Mouse (Mus musculus) stomach, postnatal 0 days (tissue): ENCODE measurements around the gene Slc7a10. TPM values are rescaled to one million over a fixed set of nuclear protein-coding genes. Genes with fewer than 3 reads are reported as not detected.

Experiments
- ATAC-seq: fragments of 200-750 bp; cut with Nextera tagmentation; 2 replicates; pipeline ENCODE4 v1.8.0; 2017; ENCODE audit not compliant: low FRiP score, low TSS enrichment
- DNase-seq: peaks from one replicate; pipeline ENCODE4 v3.0.0-alpha.2; 2016; ENCODE audit warnings: low spot score
- H3K27ac ChIP-seq: fragments of 300-500 bp; sonication (generic); replicated peaks from 2 replicates; pipeline ENCODE4 v1.5.1; 2014; ENCODE audit warnings: mild to moderate bottlenecking, control low read depth
- H3K27me3 ChIP-seq: fragments of 300-500 bp; sonication (generic); 2 replicates; pipeline ENCODE4 v1.6.1; 2014; ENCODE audit warnings: low read length; ENCODE audit not compliant: control insufficient read depth, insufficient read depth
- H3K36me3 ChIP-seq: fragments of 300-500 bp; sonication (generic); 2 replicates; pipeline ENCODE4 v1.6.1; 2014; ENCODE audit warnings: low read length, mixed read lengths; ENCODE audit not compliant: control insufficient read depth, insufficient read depth
- H3K4me1 ChIP-seq: fragments of 300-500 bp; sonication (generic); replicated peaks from 2 replicates; pipeline ENCODE4 v1.6.1; 2014; ENCODE audit warnings: antibody characterized with exemption; ENCODE audit not compliant: control insufficient read depth, insufficient read depth
- H3K4me2 ChIP-seq: fragments of 300-500 bp; sonication (generic); replicated peaks from 2 replicates; pipeline ENCODE4 v1.6.1; 2014; ENCODE audit warnings: low read depth, mild to moderate bottlenecking, control low read depth, moderate library complexity
- H3K4me3 ChIP-seq: fragments of 300-500 bp; sonication (generic); 2 replicates; pipeline ENCODE4 v1.5.1; 2014; ENCODE audit warnings: low read depth, low read length, control low read depth
- H3K9ac ChIP-seq: fragments of 300-500 bp; sonication (generic); 2 replicates; pipeline ENCODE4 v1.6.1; 2014; ENCODE audit warnings: mild to moderate bottlenecking, low read length, control low read depth, mixed read lengths
- H3K9me3 ChIP-seq: fragments of 300-500 bp; sonication (generic); 2 replicates; pipeline ENCODE4 v1.6.1; 2016; ENCODE audit warnings: low read length; ENCODE audit not compliant: control insufficient read depth
- CTCF ChIP-seq: IDR thresholded peaks from 2 replicates; pipeline ENCODE4 v1.5.1; 2016; ENCODE audit warnings: antibody characterized with exemption, low read depth, mild to moderate bottlenecking, moderate library complexity
- EP300 ChIP-seq: optimal IDR thresholded peaks from 2 replicates; pipeline ENCODE3; 2016; ENCODE audit warnings: antibody characterized with exemption
- WGBS: fragments of 180-500 bp; shearing (Covaris S2); extraction: QIAGEN DNeasy Blood & Tissue Kit; methylation state at CpG from one replicate; pipeline ENCODE4 v1.1.7; 2014; 5-methylcytosine and 5-hydroxymethylcytosine counted together
- polyA plus RNA-seq: library from polyadenylated mRNA; unstranded; fragments of >200 nt; fragmentation: Nextera tagmentation; extraction: Ambion mirVana; gene quantifications from 2 replicates; pipeline ENCODE4 v1.2.1, GENCODE M21; 2015

Slc7a10 gene
- polyA plus RNA-seq, 1 experiment from 2014 or later, result 0.82 TPM

GRCm38 (mm10) chr7:35167925-35168324, 18.3 kb upstream of the Slc7a10 start:
- TF ChIP-seq CTCF, result no peak
- TF ChIP-seq EP300, result no peak
- H3K9me3 ChIP-seq, result no peaks in the 10 kb centered on the region
- no peaks in the 10 kb centered on the region for H3K36me3 ChIP-seq
- 71% methylated on average over 2 of the region's 2 CpGs for WGBS
- H3K4me1 ChIP-seq, result no peaks in the 10 kb centered on the region
- DNase-seq (no peak), ATAC-seq (no peak)
- H3K4me3 ChIP-seq, result no peak overlapping the region
- H3K27ac ChIP-seq, result no peak overlapping the region
- no peak overlapping the region for H3K4me2 ChIP-seq
- H3K27me3 ChIP-seq, result no peaks in the 10 kb centered on the region
- no peak overlapping the region for H3K9ac ChIP-seq

- peak; percentile 89 for DNase-seq
- no peaks in the 10 kb centered on the region for H3K27me3 ChIP-seq
- no peak overlapping the region for H3K27ac ChIP-seq
- WGBS, result 17% methylated on average over 6 of the region's 6 CpGs
- H3K4me2 ChIP-seq, result no peak overlapping the region
- no peak overlapping the region for H3K9ac ChIP-seq
- H3K9me3 ChIP-seq, result no peaks in the 10 kb centered on the region
- H3K4me1 ChIP-seq, result no peaks in the 10 kb centered on the region
- TF ChIP-seq EP300, result no peak
- peak; percentile 95 for TF ChIP-seq CTCF
- H3K36me3 ChIP-seq, result no peaks in the 10 kb centered on the region
- no peak overlapping the region for H3K4me3 ChIP-seq
- peak; percentile 43; the same call in 1 of the 2 replicates for ATAC-seq
Measured at GRCm38 (mm10) chr7:35169341-35169740, 16.8 kb upstream of the Slc7a10 start.

GRCm38 (mm10) chr7:35171867-35172382, 14.3 kb upstream of the Slc7a10 start:
- peak; percentile 71 for ATAC-seq
- no peaks in the 10 kb centered on the region for H3K4me1 ChIP-seq
- 3% methylated on average over 16 of the region's 16 CpGs for WGBS
- H3K9me3 ChIP-seq, result no peaks in the 10 kb centered on the region
- H3K27me3 ChIP-seq, result no peaks in the 10 kb centered on the region
- no peak overlapping the region for H3K27ac ChIP-seq
- no peak overlapping the region for H3K4me3 ChIP-seq
- DNase-seq, result peak; percentile 83
- peak; percentile 84 for TF ChIP-seq CTCF
- no peak for TF ChIP-seq EP300
- H3K9ac ChIP-seq, result no peak overlapping the region
- peak overlapping the region; percentile 32; the same call in 1 of the 2 replicates for H3K4me2 ChIP-seq
- H3K36me3 ChIP-seq, result no peaks in the 10 kb centered on the region

- no peak overlapping the region for H3K4me3 ChIP-seq
- no peaks in the 10 kb centered on the region for H3K27me3 ChIP-seq
- no peak overlapping the region for H3K4me2 ChIP-seq
- H3K9me3 ChIP-seq, result no peaks in the 10 kb centered on the region
- ATAC-seq (no peak), DNase-seq (no peak)
- TF ChIP-seq CTCF, result no peak
- TF ChIP-seq EP300, result no peak
- H3K27ac ChIP-seq, result no peak overlapping the region
- no peaks in the 10 kb centered on the region for H3K36me3 ChIP-seq
- no peak overlapping the region for H3K9ac ChIP-seq
- 74% methylated on average over 4 of the region's 4 CpGs for WGBS
- no peaks in the 10 kb centered on the region for H3K4me1 ChIP-seq
Measured at GRCm38 (mm10) chr7:35172519-35172918, 13.7 kb upstream of the Slc7a10 start.

- TF ChIP-seq CTCF (no peak), EP300 (no peak)
Measured at GRCm38 (mm10) chr7:35175533-35175932, 10.7 kb upstream of the Slc7a10 start.

GRCm38 (mm10) chr7:35176412-35177381, 9.5 kb upstream of the Slc7a10 start:
- Histone ChIP-seq H3K9ac (no peak overlapping the region), H3K36me3 (no peaks in the 10 kb centered on the region), H3K4me3 (no peak overlapping the region), H3K4me1 (no peaks in the 10 kb centered on the region), H3K4me2 (no peak overlapping the region), H3K9me3 (no peaks in the 10 kb centered on the region), H3K27ac (no peak overlapping the region), H3K27me3 (no peaks in the 10 kb centered on the region)
- DNase-seq (peak; percentile 34), ATAC-seq (no peak)
- 48% methylated on average over 18 of the region's 18 CpGs for WGBS
- TF ChIP-seq EP300 (no peak), CTCF (peak; percentile 73)

More at GRCm38 (mm10) chr7:35175533-35175932, 10.7 kb upstream of the Slc7a10 start:
- Histone ChIP-seq H3K4me3 (no peak overlapping the region), H3K9ac (no peak overlapping the region), H3K4me1 (no peaks in the 10 kb centered on the region), H3K9me3 (no peaks in the 10 kb centered on the region), H3K36me3 (no peaks in the 10 kb centered on the region), H3K27me3 (no peaks in the 10 kb centered on the region), H3K27ac (no peak overlapping the region), H3K4me2 (no peak overlapping the region)
- DNase-seq (no peak), ATAC-seq (no peak)
- WGBS, result 83% methylated on average over 4 of the region's 4 CpGs
